19 mouse cellular contexts compared by ENCODE assay signal in the genomic region with DNA sequence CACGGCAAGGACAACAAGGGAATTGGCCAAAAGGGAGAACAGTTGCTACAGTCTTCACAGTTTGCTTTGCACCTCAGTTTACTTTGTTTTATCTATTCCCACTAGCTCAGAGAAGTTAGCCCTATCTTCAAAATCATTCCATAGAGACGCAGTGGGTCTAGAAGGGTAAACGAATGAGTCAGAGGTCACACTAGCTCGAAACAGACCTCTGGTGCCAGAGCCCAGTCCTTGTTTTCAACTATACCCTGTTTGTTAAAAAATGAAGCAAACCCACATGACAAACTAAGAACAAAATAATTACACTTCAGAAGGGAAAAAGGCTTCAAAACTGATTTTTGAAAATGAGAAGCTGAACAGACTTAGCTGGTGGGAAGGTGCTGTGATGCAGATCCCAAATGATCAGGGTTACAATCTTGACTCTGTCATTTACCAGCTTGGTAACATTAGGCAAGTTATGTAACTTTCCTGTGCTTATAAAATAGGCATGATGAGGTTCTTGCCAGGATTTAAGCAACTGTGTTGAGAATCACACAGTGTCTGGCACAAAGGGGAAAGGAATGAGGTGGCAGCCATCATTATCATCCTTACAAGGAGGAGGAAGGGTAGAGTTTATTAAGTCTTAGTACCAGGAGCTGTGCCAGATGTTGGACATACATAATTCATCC. TPM values are rescaled to one million over a fixed set of nuclear protein-coding genes. Genes with fewer than 3 reads are reported as not detected.
DNase-seq lines count a peak whose midpoint lies in the region; ATAC-seq and TF ChIP-seq lines count a peak whose summit lies in the region.
"Had no signal": no experiment of that assay in that cellular context is flagged by ENCODE, and none has a peak within 500 bp of the region (broad histone marks: within the 10 kb centered on the region; RNA-seq: fewer than 3 reads in every experiment).

No protein-coding gene starts in this region.

- peak; percentile 13 for DNase-seq in kidney, adult 9 months
- no peak for DNase-seq in kidney, adult 8-10 months
- DNase-seq in gastrocnemius, postnatal 10 days: no peak
- DNase-seq: cerebellum, adult 2 months; forebrain, postnatal 0 days; gastrocnemius, adult 2 months; kidney, adult 11 months; kidney, postnatal 14 days; liver, postnatal 0 days; thymus, postnatal 36 days had no signal

- H3K36me3 ChIP-seq in megakaryocyte, embryonic 14.5 days (replicated peaks; ENCODE audit: low read length): peaks cover 87% of the 10 kb centered on the region
- H3K36me3 ChIP-seq: embryonic facial prominence, embryonic 12.5 days had no signal

- peak overlapping the region; percentile 78 for H3K27ac ChIP-seq in cortical plate, adult 2 months (ENCODE audit: insufficient read depth, low read length)
- H3K27ac ChIP-seq: embryonic facial prominence, embryonic 12.5 days; gastrocnemius, adult 2 months; limb, embryonic 10.5 days had no signal

- H3K27me3 ChIP-seq in megakaryocyte, embryonic 14.5 days (replicated peaks): no peaks in the 10 kb centered on the region
- H3K27me3 ChIP-seq: embryonic facial prominence, embryonic 12.5 days; heart, embryonic 12.5 days had no signal

- TF ChIP-seq CTCF in cortical plate, adult 2 months (IDR thresholded peaks at IDR 0.05; ENCODE audit: extremely low read depth, insufficient read depth, low read length): no peak

- ATAC-seq in megakaryocyte, adult 5-6 weeks (ENCODE audit: poor library complexity, severe bottlenecking): no peak
- ATAC-seq in megakaryocyte progenitor cell, adult 5-6 weeks (replicated peaks; ENCODE audit: poor library complexity): no peak
- ATAC-seq: forebrain, postnatal 0 days; hindbrain, embryonic 16.5 days; liver, postnatal 0 days had no signal

- TF ChIP-seq POLR2A in cortical plate, adult 2 months (IDR thresholded peaks at IDR 0.05; ENCODE audit: extremely low read depth, insufficient read depth, low read length): no peak

- no peaks in the 10 kb centered on the region for H3K9me3 ChIP-seq in megakaryocyte, embryonic 14.5 days
- H3K9me3 ChIP-seq: embryonic facial prominence, embryonic 12.5 days; heart, embryonic 12.5 days; limb, embryonic 10.5 days had no signal

- peaks cover 95% of the 10 kb centered on the region for H3K4me1 ChIP-seq in megakaryocyte, embryonic 14.5 days
- peaks cover 6% of the 10 kb centered on the region for H3K4me1 ChIP-seq in cortical plate, adult 2 months (ENCODE audit: control insufficient read depth, insufficient read depth, low read length)

- peak overlapping the region; percentile 59 for H3K4me3 ChIP-seq in megakaryocyte, embryonic 14.5 days (replicated peaks)
- no peak overlapping the region for H3K4me3 ChIP-seq in cortical plate, adult 2 months (ENCODE audit: insufficient read depth, low read length)
- H3K4me3 ChIP-seq: embryonic facial prominence, embryonic 12.5 days; erythroblast, embryonic 14.5 days; gastrocnemius, adult 2 months; heart, embryonic 12.5 days; limb, embryonic 10.5 days had no signal

RNA-seq across cellular contexts. Expression of a gene that starts 50.5 kb away (rescaled TPM):
- 24.2 and 39.2 TPM in 2 replicates for polyA plus RNA-seq in megakaryocyte, embryonic 14.5 days (2012; ENCODE audit: insufficient read depth, low replicate concordance)
- 24.9 and 25.6 TPM in 2 replicates for total RNA-seq in megakaryocyte, adult 5-6 weeks (2015)
- 12.2 and 18.0 TPM in 2 replicates for total RNA-seq in megakaryocyte, adult 5-6 weeks (2017)
- 17.8 and 20.8 TPM in 2 replicates for polyA plus RNA-seq in cortical plate, adult 2 months (2012; rRNA removed)
- 10 to 100 TPM; 11.9 to 13.9 TPM for total RNA-seq in gastrocnemius, postnatal 10 days (2021)
- 102 and 108 TPM in 2 replicates for total RNA-seq in megakaryocyte progenitor cell, adult 5-6 weeks (2015)
- 77.5 and 77.9 TPM in 2 replicates for total RNA-seq in megakaryocyte progenitor cell, adult 5-6 weeks (2017)
